Mouse (Mus musculus): ENCODE results near the gene Gm30191.
"Not testable (repeated sequence)": the region's sequence is repeated elsewhere in the genome, so short reads cannot be mapped to it uniquely, and the experiment has no call there.

Gm30191 gene

GRCm38 (mm10) chr4:134273417-134274345 is 26.9 kb downstream of the Gm30191 start:
- in situ Hi-C loops (cut with MboI; ENCODE audit: unreplicated experiment in 2 of 2) = no loop called here

DNA sequence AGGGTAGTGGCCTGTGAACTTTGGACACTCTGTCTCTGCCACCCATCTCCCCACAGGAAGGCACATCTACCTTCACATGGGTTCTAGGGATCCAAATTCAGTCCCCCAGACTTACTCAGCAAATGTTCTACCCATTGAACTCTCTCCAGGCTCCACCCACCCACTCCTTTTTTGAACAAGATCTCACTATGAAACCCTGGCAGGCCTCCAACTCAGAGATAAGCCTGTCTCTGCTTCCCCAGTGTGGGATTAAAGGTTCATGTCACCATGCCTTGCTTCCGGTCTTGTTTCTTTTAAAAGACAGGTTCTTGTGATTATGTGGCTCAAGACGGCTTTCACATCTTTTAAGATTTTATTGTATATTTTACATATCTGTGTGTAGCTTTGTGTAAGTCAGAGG is 38.2 kb downstream of the Gm30191 start:
- in situ Hi-C loops (cut with MboI; ENCODE audit: unreplicated experiment in 2 of 2) = loop anchor here in 1 of 2 experiments (5.0 kb wide), 2 partner anchors 98 to 248 kb away; partner anchors contain the start of gene Cep85

DNA sequence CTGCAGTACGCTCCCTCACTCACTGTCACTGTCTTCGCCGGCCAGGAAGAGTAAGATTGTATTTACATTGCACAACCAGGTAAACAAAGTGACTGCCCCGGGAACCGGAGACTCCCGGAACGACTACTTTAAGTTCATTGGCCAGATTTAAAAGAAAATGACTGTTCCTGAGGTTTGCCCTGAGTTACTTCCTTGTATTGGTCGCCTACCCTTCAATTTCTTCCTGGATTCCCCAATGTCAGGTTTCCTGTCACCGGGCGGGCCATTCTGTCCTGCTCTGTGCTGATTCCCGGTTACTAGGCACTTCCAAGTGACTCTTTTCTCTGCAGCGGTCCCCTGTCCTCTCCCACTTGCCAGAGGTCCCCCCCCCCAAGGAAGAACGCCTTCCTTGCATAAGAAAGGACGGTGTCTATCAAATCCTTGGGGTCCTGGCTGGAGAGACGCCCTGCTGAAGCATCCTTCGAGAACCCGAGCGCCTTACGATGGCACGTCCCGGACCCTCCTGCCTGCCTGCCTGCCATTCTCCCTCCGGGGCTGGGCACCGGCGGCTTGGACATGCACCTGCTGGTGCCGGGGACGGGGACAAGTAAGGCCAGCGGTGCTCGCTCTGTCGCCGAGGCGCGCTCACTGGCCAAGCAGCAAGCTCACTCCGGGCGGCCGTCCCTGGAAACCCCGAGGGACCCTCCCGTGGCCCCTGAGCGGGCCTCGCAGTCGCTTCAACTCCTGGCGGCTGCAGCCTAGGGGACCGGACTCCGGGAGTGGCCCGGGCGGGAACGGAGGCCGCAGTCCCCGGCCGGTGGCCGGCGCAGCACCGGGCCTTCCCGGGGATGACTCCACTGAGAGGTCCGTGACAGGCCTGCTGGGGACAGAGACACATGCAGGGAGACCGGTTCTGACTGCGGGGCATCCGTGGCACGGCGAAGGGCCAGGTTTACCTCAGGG is 39.8 kb downstream of the Gm30191 start:
- in situ Hi-C loops (cut with MboI; ENCODE audit: unreplicated experiment in 2 of 2) = loop anchor here in 1 of 2 experiments (5.0 kb wide), 2 partner anchors 99 to 249 kb away; partner anchors contain the start of gene Cep85

- in situ Hi-C loops (cut with MboI; ENCODE audit: unreplicated experiment in 2 of 2) = loop anchor here in 1 of 2 experiments (5.0 kb wide), 2 partner anchors 100 to 250 kb away; partner anchors contain the start of gene Cep85
These were observed 40.4 kb downstream of the Gm30191 start for GRCm38 (mm10) chr4:134287168-134287564.

DNA sequence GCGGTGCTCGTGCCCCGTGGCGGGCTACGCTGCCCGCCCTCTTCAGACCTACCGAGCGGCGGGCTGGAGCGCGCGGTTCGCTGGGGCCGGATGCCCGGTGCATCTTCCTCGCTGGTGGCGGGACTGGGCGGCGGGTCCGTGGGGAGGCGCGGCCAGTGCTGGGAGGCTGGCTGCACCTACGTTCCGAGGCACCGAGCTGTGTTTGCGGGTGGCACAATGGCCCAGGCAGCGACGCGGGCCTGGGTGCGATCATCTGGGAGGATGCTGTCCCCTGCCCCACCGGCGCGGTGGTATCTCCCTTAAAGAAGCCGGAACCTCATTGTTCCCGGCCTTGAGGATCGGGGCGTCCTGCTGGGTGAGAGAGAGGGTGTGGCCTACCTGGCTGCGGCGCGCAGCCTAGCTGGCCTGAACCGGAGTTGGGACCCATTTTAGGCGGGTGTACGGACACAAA is 40.9 kb downstream of the Gm30191 start, which contains the start of gene Pdik1l:
Pdik1l (minus strand) TSS at position 321 of the 451 bp plus-strand sequence.
- in situ Hi-C loops (cut with MboI; ENCODE audit: unreplicated experiment in 2 of 2) = loop anchor here in 1 of 2 experiments (5.0 kb wide), 2 partner anchors 100 to 250 kb away; partner anchors contain the start of gene Cep85

- in situ Hi-C loops (cut with MboI; ENCODE audit: unreplicated experiment in 2 of 2) = loop anchor here in 1 of 2 experiments (5.0 kb wide), 2 partner anchors 101 to 251 kb away; partner anchors contain the start of gene Cep85
These were observed 41.9 kb downstream of the Gm30191 start for GRCm38 (mm10) chr4:134288397-134289256.

- in situ Hi-C loops (cut with MboI; ENCODE audit: unreplicated experiment in 2 of 2) = loop anchor here (5.0 kb wide), 3 partner anchors 35 to 105 kb away; partner anchors contain the start of genes Cep85 (in 1 of the 2), Gm30191 (in 1 of the 2) and Zfp593 (in 1 of the 2)
These were observed 45.3 kb downstream of the Gm30191 start for GRCm38 (mm10) chr4:134292067-134292466.

DNA sequence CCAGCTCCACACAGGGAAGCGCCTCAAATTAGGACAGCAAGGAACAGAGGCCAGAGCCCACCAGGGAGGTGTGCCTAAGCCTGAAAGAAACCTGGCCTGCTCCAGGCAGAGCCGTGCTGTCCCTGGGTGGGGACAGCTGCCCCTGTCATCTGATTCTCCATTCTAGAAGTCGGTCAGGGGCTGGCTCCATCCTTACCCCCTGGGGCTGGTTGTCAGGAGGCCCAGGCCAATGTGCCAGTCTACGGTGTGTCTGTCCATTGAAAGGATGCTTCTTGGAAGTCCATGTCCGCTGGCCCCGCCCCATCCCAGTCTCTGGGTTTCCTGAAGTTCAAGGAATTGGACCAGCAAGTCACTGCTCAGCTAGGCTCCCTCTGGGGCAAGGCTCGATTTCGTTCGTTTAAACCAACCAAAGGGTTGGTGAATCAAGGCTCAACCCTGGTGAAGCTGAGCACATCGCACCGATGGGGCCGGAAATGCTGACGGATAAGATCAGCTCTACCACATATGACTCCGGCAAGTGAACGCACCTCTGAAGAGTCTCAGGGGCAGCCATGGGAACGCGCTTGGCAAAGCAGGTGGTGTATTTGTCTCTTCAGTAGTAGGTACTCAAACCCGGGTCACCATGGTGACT is 46.4 kb downstream of the Gm30191 start:
- in situ Hi-C loops (cut with MboI; ENCODE audit: unreplicated experiment in 2 of 2) = loop anchor here (5.0 kb wide), 3 partner anchors 36 to 106 kb away; partner anchors contain the start of genes Cep85 (in 1 of the 2), Gm30191 (in 1 of the 2) and Zfp593 (in 1 of the 2)

- in situ Hi-C loops (cut with MboI; ENCODE audit: unreplicated experiment in 2 of 2) = loop anchor here (5.0 kb wide), 3 partner anchors 36 to 106 kb away; partner anchors contain the start of genes Cep85 (in 1 of the 2), Gm30191 (in 1 of the 2) and Zfp593 (in 1 of the 2)
These were observed 47.0 kb downstream of the Gm30191 start for GRCm38 (mm10) chr4:134293692-134294163.

- in situ Hi-C loops (cut with MboI; ENCODE audit: unreplicated experiment in 2 of 2) = not testable (repeated sequence)
These were observed 49.4 kb downstream of the Gm30191 start for GRCm38 (mm10) chr4:134296096-134296495.

DNA sequence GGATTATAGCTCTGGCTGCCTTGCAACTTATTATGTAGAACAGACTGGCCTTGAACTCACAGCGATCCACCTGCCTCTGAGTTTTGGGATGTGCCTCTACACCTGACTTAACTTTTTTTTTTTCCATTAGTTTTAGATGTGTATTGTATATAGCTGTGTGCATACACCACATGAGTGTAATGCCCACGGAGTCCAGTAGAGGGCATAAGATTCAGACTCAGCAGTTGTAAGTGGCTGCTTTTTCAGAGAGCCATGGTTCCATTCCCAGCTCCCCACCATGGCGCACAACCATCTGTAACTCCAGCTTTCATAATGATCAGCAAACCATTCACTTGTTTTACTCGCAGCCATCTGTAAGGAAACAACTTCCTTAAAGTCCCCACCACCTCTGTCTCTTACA is 49.8 kb downstream of the Gm30191 start:
- in situ Hi-C loops (cut with MboI; ENCODE audit: unreplicated experiment in 2 of 2) = no loop called here

DNA sequence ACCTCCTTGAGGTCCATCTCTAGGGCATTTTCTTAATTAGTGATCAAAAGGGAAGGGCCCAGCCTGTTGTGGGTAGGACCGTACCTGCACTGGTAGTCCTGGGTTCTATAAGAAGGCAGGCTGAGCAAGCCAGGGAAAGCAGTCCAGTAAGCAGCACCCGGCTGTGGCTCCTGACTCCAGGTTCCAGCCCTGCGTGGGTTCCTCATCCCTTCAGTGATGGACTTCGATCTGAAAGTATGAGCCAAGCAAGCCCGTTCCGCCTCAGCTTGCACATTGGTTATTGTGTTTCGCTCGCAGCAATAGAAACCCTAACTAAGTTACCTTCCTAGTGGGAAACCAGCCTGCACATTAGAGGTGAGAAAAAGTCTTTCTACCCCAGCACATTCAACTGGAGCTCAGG is 50.6 kb downstream of the Gm30191 start:
- in situ Hi-C loops (cut with MboI; ENCODE audit: unreplicated experiment in 2 of 2) = no loop called here

GRCm38 (mm10) chr4:134298626-134299497 is 52.1 kb downstream of the Gm30191 start:
- in situ Hi-C loops (cut with MboI; ENCODE audit: unreplicated experiment in 2 of 2) = no loop called here

GRCm38 (mm10) chr4:134299498-134299810 is 52.7 kb downstream of the Gm30191 start:
- in situ Hi-C loops (cut with MboI; ENCODE audit: unreplicated experiment in 2 of 2) = no loop called here

Data from v-Abl transformed pro-B cells (cell line).